Mouse (Mus musculus) thymus, postnatal 25 days (tissue): ENCODE results near the gene Fam117b.

Source experiments
- DNase-seq: peaks from one replicate; pipeline ENCODE4 v3.0.0; 2022

Fam117b gene

GRCm38 (mm10) chr1:59913869-59914225, 1.0 kb downstream of the Fam117b start:
- DNase-seq = no peak

- no peak for DNase-seq
Measured at GRCm38 (mm10) chr1:59914799-59915198, 2.0 kb downstream of the Fam117b start.

- DNase-seq = no peak
Measured at GRCm38 (mm10) chr1:59915843-59916610, 3.2 kb downstream of the Fam117b start.

GRCm38 (mm10) chr1:59917401-59917800, 4.6 kb downstream of the Fam117b start:
- DNase-seq = peak; percentile 14

- DNase-seq = no peak
Measured at GRCm38 (mm10) chr1:59918075-59918474, 5.3 kb downstream of the Fam117b start.

- DNase-seq = no peak
Measured at GRCm38 (mm10) chr1:59923201-59923600, 10.4 kb downstream of the Fam117b start.

- no peak for DNase-seq
Measured at GRCm38 (mm10) chr1:59923673-59924072, 10.9 kb downstream of the Fam117b start.

- DNase-seq = no peak
Measured at GRCm38 (mm10) chr1:59924411-59924810, 11.6 kb downstream of the Fam117b start.

GRCm38 (mm10) chr1:59926021-59926672, 13.3 kb downstream of the Fam117b start:
- DNase-seq = no peak

- no peak for DNase-seq
Measured at GRCm38 (mm10) chr1:59927131-59927680, 14.4 kb downstream of the Fam117b start.

GRCm38 (mm10) chr1:59930926-59931325, 18.1 kb downstream of the Fam117b start:
- DNase-seq = no peak

- no peak for DNase-seq
Measured at GRCm38 (mm10) chr1:59932991-59933390, 20.2 kb downstream of the Fam117b start.

GRCm38 (mm10) chr1:59941063-59941462, 28.3 kb downstream of the Fam117b start:
- no peak for DNase-seq

GRCm38 (mm10) chr1:59942057-59942790, 29.4 kb downstream of the Fam117b start:
- no peak for DNase-seq

- no peak for DNase-seq
Measured at GRCm38 (mm10) chr1:59943825-59944224, 31.0 kb downstream of the Fam117b start.

GRCm38 (mm10) chr1:59945969-59946368, 33.2 kb downstream of the Fam117b start:
- DNase-seq = no peak

GRCm38 (mm10) chr1:59947509-59947908, 34.7 kb downstream of the Fam117b start:
- DNase-seq = no peak

GRCm38 (mm10) chr1:59957206-59957605, 44.4 kb downstream of the Fam117b start:
- DNase-seq = no peak

GRCm38 (mm10) chr1:59959941-59960340, 47.1 kb downstream of the Fam117b start:
- DNase-seq = no peak

- no peak for DNase-seq
Measured at GRCm38 (mm10) chr1:59966171-59966785, 53.5 kb downstream of the Fam117b start.

- peak; percentile 34 for DNase-seq
Measured at GRCm38 (mm10) chr1:59967291-59967690, 54.5 kb downstream of the Fam117b start.

GRCm38 (mm10) chr1:59986626-59987025, 73.8 kb downstream of the Fam117b start:
- DNase-seq = no peak
